Mouse (Mus musculus): ENCODE data around the gene Atp6v1e2. TPM values are rescaled to one million over a fixed set of nuclear protein-coding genes. Genes with fewer than 3 reads are reported as not detected.

The Atp6v1e2 gene
- polyA plus RNA-seq, 1 experiment from 2014 or later, result not detected

GRCm38 (mm10) chr17:86903596-86903995 is 44.1 kb downstream of the Atp6v1e2 start:
- no peaks in the 10 kb centered on the region for H3K36me3 ChIP-seq (ENCODE audit: control insufficient read depth, insufficient read depth)
- peaks cover 22% of the 10 kb centered on the region for H3K4me1 ChIP-seq (replicated peaks; ENCODE audit: control insufficient read depth, insufficient read depth, low read length)
- 48% methylated on average over 7 of the region's 7 CpGs for WGBS
- no peak for ATAC-seq
- no peaks in the 10 kb centered on the region for H3K27me3 ChIP-seq (replicated peaks; ENCODE audit: control insufficient read depth, insufficient read depth, low read length)
- H3K9ac ChIP-seq (replicated peaks; ENCODE audit: low read depth, low read length), result no peak overlapping the region
- H3K4me3 ChIP-seq (replicated peaks; ENCODE audit: low read length), result no peak overlapping the region
- no peaks in the 10 kb centered on the region for H3K9me3 ChIP-seq (ENCODE audit: control insufficient read depth, low read length)
- no peak overlapping the region for H3K4me2 ChIP-seq (ENCODE audit: low read length)
- H3K27ac ChIP-seq (ENCODE audit: low read length), result no peak overlapping the region

DNA sequence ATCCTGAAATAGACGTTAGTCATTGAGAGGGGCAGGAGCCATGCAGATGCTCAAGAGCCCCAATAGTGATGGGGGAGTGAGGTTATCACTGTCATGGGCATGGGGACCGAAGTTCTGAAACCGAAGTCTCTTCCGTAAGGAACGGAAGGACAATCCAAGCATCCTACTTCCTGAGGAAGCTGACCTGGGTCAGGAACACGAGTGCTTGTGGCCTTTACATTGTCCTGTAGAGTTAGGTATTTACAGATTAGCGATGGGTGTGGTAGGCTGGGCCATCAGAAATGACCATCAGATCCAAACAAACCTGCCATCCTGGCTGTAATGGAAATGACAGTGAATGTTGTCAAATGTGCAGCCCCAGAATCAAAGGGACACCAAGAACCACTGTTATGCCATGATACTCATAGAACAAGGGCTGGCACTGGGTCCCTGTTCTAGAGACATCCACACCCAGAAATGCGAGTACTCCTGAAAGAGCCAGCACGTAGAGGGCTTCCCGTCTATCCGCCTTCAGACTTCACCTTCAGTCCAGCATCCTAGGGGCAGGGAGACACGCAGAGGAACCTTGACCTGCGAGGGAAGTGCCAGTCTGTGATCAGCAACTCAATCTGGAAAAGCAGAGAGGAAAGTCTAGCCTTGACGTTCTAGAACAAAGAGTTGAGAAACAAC is 45.2 kb downstream of the Atp6v1e2 start:
- 94% methylated on average over 14 of the region's 14 CpGs for WGBS
- H3K4me1 ChIP-seq (replicated peaks; ENCODE audit: control insufficient read depth, insufficient read depth, low read length), result peaks cover 22% of the 10 kb centered on the region
- no peaks in the 10 kb centered on the region for H3K27me3 ChIP-seq (replicated peaks; ENCODE audit: control insufficient read depth, insufficient read depth, low read length)
- no peak overlapping the region for H3K9ac ChIP-seq (replicated peaks; ENCODE audit: low read depth, low read length)
- no peak for ATAC-seq
- H3K27ac ChIP-seq (ENCODE audit: low read length), result no peak overlapping the region
- H3K4me2 ChIP-seq (ENCODE audit: low read length), result no peak overlapping the region
- no peaks in the 10 kb centered on the region for H3K36me3 ChIP-seq (ENCODE audit: control insufficient read depth, insufficient read depth)
- H3K4me3 ChIP-seq (replicated peaks; ENCODE audit: low read length), result no peak overlapping the region
- H3K9me3 ChIP-seq (ENCODE audit: control insufficient read depth, low read length), result no peaks in the 10 kb centered on the region

DNA sequence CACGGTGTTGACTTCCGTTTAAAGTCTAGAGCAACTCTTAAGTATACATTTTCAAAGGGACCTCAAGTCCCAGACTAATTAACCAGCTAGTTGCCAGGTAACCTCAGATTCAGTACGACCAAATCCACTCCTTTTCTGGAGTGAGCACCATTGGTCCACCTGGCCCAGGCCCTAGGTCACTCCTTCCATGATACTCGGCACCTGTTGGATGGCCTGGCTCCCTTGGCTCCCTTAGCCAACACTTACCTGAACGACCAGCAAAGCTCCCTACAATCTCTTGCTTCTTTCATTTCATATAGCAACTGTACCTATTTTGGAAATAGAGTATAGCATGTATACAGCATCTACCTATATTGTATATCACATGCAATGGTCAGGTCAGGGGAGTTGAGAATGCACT is 47.1 kb downstream of the Atp6v1e2 start:
- no peak for ATAC-seq
- Histone ChIP-seq H3K4me2 (ENCODE audit: low read length) (no peak overlapping the region), H3K36me3 (ENCODE audit: control insufficient read depth, insufficient read depth) (no peaks in the 10 kb centered on the region), H3K4me3 (replicated peaks; ENCODE audit: low read length) (no peak overlapping the region), H3K27me3 (replicated peaks; ENCODE audit: control insufficient read depth, insufficient read depth, low read length) (no peaks in the 10 kb centered on the region), H3K27ac (ENCODE audit: low read length) (no peak overlapping the region), H3K9ac (replicated peaks; ENCODE audit: low read depth, low read length) (no peak overlapping the region), H3K9me3 (ENCODE audit: control insufficient read depth, low read length) (no peaks in the 10 kb centered on the region), H3K4me1 (replicated peaks; ENCODE audit: control insufficient read depth, insufficient read depth, low read length) (peaks cover 17% of the 10 kb centered on the region)
- WGBS, result 78% methylated on average over 5 of the region's 5 CpGs

DNA sequence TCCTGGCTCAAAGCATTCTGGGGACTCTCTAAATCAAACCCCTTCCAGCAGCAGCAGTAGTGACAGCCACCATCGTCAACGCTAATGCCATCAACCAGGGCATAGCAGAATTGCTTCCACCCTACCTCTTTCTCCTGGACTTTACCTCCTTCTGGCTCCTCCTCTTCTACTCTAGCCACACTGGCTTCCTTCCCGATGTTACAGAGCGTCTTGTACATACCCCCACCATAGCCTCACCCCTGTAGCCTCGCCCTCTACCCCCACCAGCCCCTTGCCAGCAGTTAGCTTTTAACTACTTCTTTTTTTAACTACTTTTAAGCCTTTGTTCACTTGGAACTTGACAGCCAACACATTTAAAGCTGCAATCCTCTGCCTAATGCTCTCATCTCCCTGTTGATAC is 47.9 kb downstream of the Atp6v1e2 start:
- 91% methylated on average over 5 of the region's 5 CpGs for WGBS
- no peak overlapping the region for H3K4me3 ChIP-seq (replicated peaks; ENCODE audit: low read length)

GRCm38 (mm10) chr17:86897486-86898165 is 50.1 kb downstream of the Atp6v1e2 start:
- 89% methylated on average over 6 of the region's 6 CpGs for WGBS
- ATAC-seq, result no peak

More for the DNA sequence above, 47.9 kb downstream of the Atp6v1e2 start:
- peaks cover 10% of the 10 kb centered on the region for H3K4me1 ChIP-seq (replicated peaks; ENCODE audit: control insufficient read depth, insufficient read depth, low read length)
- H3K9ac ChIP-seq (replicated peaks; ENCODE audit: low read depth, low read length), result no peak overlapping the region
- H3K36me3 ChIP-seq (ENCODE audit: control insufficient read depth, insufficient read depth), result no peaks in the 10 kb centered on the region
- H3K27me3 ChIP-seq (replicated peaks; ENCODE audit: control insufficient read depth, insufficient read depth, low read length), result no peaks in the 10 kb centered on the region
- no peak overlapping the region for H3K27ac ChIP-seq (ENCODE audit: low read length)
- H3K9me3 ChIP-seq (ENCODE audit: control insufficient read depth, low read length), result no peaks in the 10 kb centered on the region
- no peak overlapping the region for H3K4me2 ChIP-seq (ENCODE audit: low read length)
- no peak for ATAC-seq

GRCm38 (mm10) chr17:86895191-86895590 is 52.5 kb downstream of the Atp6v1e2 start:
- Histone ChIP-seq H3K4me1 (replicated peaks; ENCODE audit: control insufficient read depth, insufficient read depth, low read length) (no peaks in the 10 kb centered on the region), H3K36me3 (ENCODE audit: control insufficient read depth, insufficient read depth) (no peaks in the 10 kb centered on the region), H3K27me3 (replicated peaks; ENCODE audit: control insufficient read depth, insufficient read depth, low read length) (no peaks in the 10 kb centered on the region), H3K9me3 (ENCODE audit: control insufficient read depth, low read length) (no peaks in the 10 kb centered on the region), H3K27ac (ENCODE audit: low read length) (no peak overlapping the region), H3K4me2 (ENCODE audit: low read length) (no peak overlapping the region), H3K9ac (replicated peaks; ENCODE audit: low read depth, low read length) (no peak overlapping the region), H3K4me3 (replicated peaks; ENCODE audit: low read length) (no peak overlapping the region)
- no peak for ATAC-seq
- 75% methylated on average over 4 of the region's 4 CpGs for WGBS

More at GRCm38 (mm10) chr17:86897486-86898165, 50.1 kb downstream of the Atp6v1e2 start:
- H3K27me3 ChIP-seq (replicated peaks; ENCODE audit: control insufficient read depth, insufficient read depth, low read length), result no peaks in the 10 kb centered on the region
- no peak overlapping the region for H3K27ac ChIP-seq (ENCODE audit: low read length)
- H3K4me2 ChIP-seq (ENCODE audit: low read length), result no peak overlapping the region
- H3K4me3 ChIP-seq (replicated peaks; ENCODE audit: low read length), result no peak overlapping the region
- H3K9me3 ChIP-seq (ENCODE audit: control insufficient read depth, low read length), result no peaks in the 10 kb centered on the region
- no peak overlapping the region for H3K9ac ChIP-seq (replicated peaks; ENCODE audit: low read depth, low read length)
- H3K4me1 ChIP-seq (replicated peaks; ENCODE audit: control insufficient read depth, insufficient read depth, low read length), result no peaks in the 10 kb centered on the region
- no peaks in the 10 kb centered on the region for H3K36me3 ChIP-seq (ENCODE audit: control insufficient read depth, insufficient read depth)

Other genes with a start within 250 kb of the Atp6v1e2 start
- 4.2 and 4.6 TPM in 2 replicates for gene Epas1, start 194.2 kb downstream of the Atp6v1e2 start, polyA plus RNA-seq (2015; fragmentation: Nextera tagmentation; extraction: Ambion mirVana)
- not detected in 2 replicates for gene Tmem247, start 30.5 kb downstream of the Atp6v1e2 start, polyA plus RNA-seq (2015; fragmentation: Nextera tagmentation; extraction: Ambion mirVana)
- gene Rhoq, start 15.2 kb upstream of the Atp6v1e2 start, polyA plus RNA-seq (2015; fragmentation: Nextera tagmentation; extraction: Ambion mirVana), result 5.2 and 5.4 TPM in 2 replicates
- 31.2 and 32.4 TPM in 2 replicates for gene Pigf, start 77.5 kb upstream of the Atp6v1e2 start, polyA plus RNA-seq (2015; fragmentation: Nextera tagmentation; extraction: Ambion mirVana)
- gene Cript, start 77.7 kb upstream of the Atp6v1e2 start, polyA plus RNA-seq (2015; fragmentation: Nextera tagmentation; extraction: Ambion mirVana), result 239 and 248 TPM in 2 replicates
- 11.7 and 12.6 TPM in 2 replicates for gene Socs5, start 159.8 kb upstream of the Atp6v1e2 start, polyA plus RNA-seq (2015; fragmentation: Nextera tagmentation; extraction: Ambion mirVana)

All from forebrain, embryonic 16.5 days (tissue).